Mouse (Mus musculus): ENCODE results near the gene Pctp.

DNA sequence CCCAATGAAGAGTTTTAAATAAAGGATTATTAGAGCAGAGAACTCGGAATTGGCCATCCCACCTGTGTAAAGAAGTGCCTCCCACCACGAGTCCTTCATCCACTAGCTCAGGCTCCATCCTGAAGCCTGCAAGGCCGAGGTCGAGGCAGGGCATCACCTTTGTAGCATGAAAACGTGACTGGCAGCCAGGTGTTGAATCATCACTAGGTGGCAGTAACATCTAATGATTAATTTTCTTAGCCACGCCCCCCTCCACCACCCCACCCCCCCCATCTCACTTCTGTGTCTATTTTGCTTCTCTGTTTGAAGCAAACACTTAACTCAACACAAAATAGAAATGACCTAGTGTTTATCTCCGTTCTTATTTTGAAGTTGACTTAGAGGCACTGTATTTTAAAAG lies 65.5 kb downstream of the Pctp start:
- TF ChIP-seq CTCF (IDR thresholded peaks at IDR 0.05; ENCODE audit: insufficient read depth, low read depth, low read length) (no peak), POLR2A (IDR thresholded peaks at IDR 0.05; ENCODE audit: insufficient read depth, low read depth, low read length) (no peak)

Data from olfactory bulb, adult 2 months (tissue).